Mouse (Mus musculus): ENCODE measurements around the gene Cttnbp2nl.

- TF ChIP-seq HCFC1 (IDR thresholded peaks at IDR 0.05; ENCODE audit: borderline replicate concordance, insufficient read depth, low read length) (no peak), MAFK (IDR thresholded peaks at IDR 0.05; ENCODE audit: insufficient read depth, low read depth, low read length) (no peak), ZC3H11A (IDR thresholded peaks at IDR 0.05; ENCODE audit: borderline replicate concordance, low read depth, low read length) (no peak), CHD2 (IDR thresholded peaks at IDR 0.05; ENCODE audit: low read depth, low read length) (no peak)
Measured at GRCm38 (mm10) chr3:104962866-104963265, 90.1 kb downstream of the Cttnbp2nl start.

Measured in ES-E14 (cell line).